Mouse (Mus musculus): Measurements from ENCODE around the gene Ctdnep1. TPM values are rescaled to one million over a fixed set of nuclear protein-coding genes. Genes with fewer than 3 reads are reported as not detected.
A peak's percentile ranks its signal among the peaks of the same experiment; 100 is the strongest.

Gene Ctdnep1
- polyA plus RNA-seq, 1 experiment from 2014 or later = 24.4 TPM

DNA sequence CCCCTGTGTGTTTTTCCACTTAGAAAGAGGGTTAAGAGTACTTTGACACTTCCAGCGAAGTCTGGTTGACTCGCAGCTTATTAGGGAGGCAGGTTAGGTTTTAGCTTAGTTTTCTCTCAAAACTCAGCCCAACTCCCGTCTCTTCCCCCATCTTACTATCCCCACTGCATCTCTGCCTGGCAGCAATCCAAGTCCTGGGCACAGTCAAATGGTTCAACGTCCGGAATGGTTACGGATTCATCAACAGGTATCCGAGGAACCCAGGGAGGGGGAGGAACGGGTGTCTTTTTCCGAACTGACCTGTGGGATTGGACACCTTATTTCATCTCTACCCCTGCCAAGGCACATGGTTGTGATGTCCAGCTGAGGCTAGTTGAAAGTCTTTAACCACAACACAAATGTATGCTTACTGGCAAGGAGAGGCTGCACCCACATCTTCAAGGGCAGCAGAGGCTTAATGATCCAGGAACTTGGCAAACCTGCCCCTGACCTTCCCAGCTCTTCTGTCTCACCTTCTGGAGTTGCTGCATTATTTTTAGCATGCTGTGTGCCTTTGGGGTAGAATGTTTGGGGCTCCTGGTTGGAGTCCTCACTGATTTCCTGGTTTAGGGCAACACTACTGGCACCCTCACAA is 44.1 kb upstream of the Ctdnep1 start:
- 40% methylated on average over 9 of the region's 9 CpGs for WGBS
- DNase-seq (no peak), ATAC-seq (ENCODE audit: low FRiP score, low TSS enrichment) (no peak)
- peaks cover 28% of the 10 kb centered on the region for H3K27me3 ChIP-seq (ENCODE audit: control insufficient read depth, insufficient read depth, low read length)
- no peak overlapping the region for H3K27ac ChIP-seq (replicated peaks; ENCODE audit: low read depth, low read length)
- peak overlapping the region; percentile 100 for H3K4me2 ChIP-seq (ENCODE audit: low read length)
- H3K4me1 ChIP-seq (ENCODE audit: control insufficient read depth, insufficient read depth, low read length) = peaks cover 6% of the 10 kb centered on the region; the same call in 1 of the 2 replicates
- no peaks in the 10 kb centered on the region for H3K9me3 ChIP-seq (ENCODE audit: control insufficient read depth, low read length)
- no peak overlapping the region for H3K9ac ChIP-seq (replicated peaks; ENCODE audit: low read length)
- H3K36me3 ChIP-seq (ENCODE audit: control insufficient read depth, insufficient read depth, low read length) = no peaks in the 10 kb centered on the region
- peak overlapping the region; percentile 59 for H3K4me3 ChIP-seq (replicated peaks; ENCODE audit: low read depth, low read length)

DNA sequence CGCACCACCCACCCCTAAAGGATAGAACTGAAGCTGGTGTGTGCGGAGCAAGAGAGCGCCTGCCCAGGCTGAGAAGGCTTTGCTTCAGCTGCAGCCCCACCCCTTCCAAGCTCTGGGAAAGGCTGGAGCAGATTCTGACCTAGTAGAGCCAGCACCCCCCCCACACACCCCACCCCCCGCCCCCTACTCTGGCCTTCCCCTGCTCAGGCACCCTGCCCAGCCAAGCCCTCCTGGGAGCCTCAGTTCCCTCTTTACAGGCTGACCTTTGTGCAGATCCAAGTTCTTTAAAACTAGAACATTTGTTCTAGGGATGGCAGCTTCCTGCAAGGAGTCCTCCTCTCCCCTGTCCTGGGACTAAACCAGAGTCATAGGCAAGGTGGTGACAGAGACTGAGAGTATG is 43.6 kb upstream of the Ctdnep1 start:
- peaks cover 6% of the 10 kb centered on the region; the same call in 1 of the 2 replicates for H3K4me1 ChIP-seq (ENCODE audit: control insufficient read depth, insufficient read depth, low read length)
- H3K27me3 ChIP-seq (ENCODE audit: control insufficient read depth, insufficient read depth, low read length) = peaks cover 28% of the 10 kb centered on the region
- no peak overlapping the region for H3K4me3 ChIP-seq (replicated peaks; ENCODE audit: low read depth, low read length)
- no peak for ATAC-seq (ENCODE audit: low FRiP score, low TSS enrichment)
- no peak overlapping the region for H3K27ac ChIP-seq (replicated peaks; ENCODE audit: low read depth, low read length)
- WGBS = 40% methylated on average over 4 of the region's 4 CpGs
- H3K9me3 ChIP-seq (ENCODE audit: control insufficient read depth, low read length) = no peaks in the 10 kb centered on the region
- no peaks in the 10 kb centered on the region for H3K36me3 ChIP-seq (ENCODE audit: control insufficient read depth, insufficient read depth, low read length)
- H3K4me2 ChIP-seq (ENCODE audit: low read length) = no peak overlapping the region
- no peak for DNase-seq
- H3K9ac ChIP-seq (replicated peaks; ENCODE audit: low read length) = no peak overlapping the region

DNA sequence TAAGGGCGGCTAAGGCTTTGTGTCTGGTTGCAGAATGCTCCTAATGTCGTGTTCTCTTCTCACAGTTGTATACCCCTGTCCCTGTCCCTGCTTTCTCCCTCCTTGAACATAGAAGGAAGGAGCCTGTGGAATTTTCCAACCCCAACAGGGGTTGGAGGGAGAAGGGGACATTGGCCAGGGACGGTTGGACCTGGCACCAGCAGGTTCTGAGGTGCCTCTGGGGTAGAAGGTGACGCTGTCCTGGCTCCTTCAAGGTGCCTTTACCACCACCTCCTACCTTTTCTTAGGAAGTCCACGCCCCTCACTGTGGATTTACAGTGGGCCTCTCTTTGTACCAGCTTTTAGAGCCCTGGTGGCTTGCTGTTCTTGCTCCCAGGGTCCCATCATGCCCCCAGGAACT is 43.1 kb upstream of the Ctdnep1 start:
- H3K9ac ChIP-seq (replicated peaks; ENCODE audit: low read length) = no peak overlapping the region
- no peak overlapping the region for H3K4me2 ChIP-seq (ENCODE audit: low read length)
- DNase-seq (no peak), ATAC-seq (ENCODE audit: low FRiP score, low TSS enrichment) (no peak)
- no peak overlapping the region for H3K27ac ChIP-seq (replicated peaks; ENCODE audit: low read depth, low read length)
- no peaks in the 10 kb centered on the region for H3K36me3 ChIP-seq (ENCODE audit: control insufficient read depth, insufficient read depth, low read length)
- H3K4me1 ChIP-seq (ENCODE audit: control insufficient read depth, insufficient read depth, low read length) = peaks cover 6% of the 10 kb centered on the region; the same call in 1 of the 2 replicates
- H3K27me3 ChIP-seq (ENCODE audit: control insufficient read depth, insufficient read depth, low read length) = peaks cover 28% of the 10 kb centered on the region
- no peak overlapping the region for H3K4me3 ChIP-seq (replicated peaks; ENCODE audit: low read depth, low read length)
- 69% methylated on average over 5 of the region's 5 CpGs for WGBS
- H3K9me3 ChIP-seq (ENCODE audit: control insufficient read depth, low read length) = no peaks in the 10 kb centered on the region

DNA sequence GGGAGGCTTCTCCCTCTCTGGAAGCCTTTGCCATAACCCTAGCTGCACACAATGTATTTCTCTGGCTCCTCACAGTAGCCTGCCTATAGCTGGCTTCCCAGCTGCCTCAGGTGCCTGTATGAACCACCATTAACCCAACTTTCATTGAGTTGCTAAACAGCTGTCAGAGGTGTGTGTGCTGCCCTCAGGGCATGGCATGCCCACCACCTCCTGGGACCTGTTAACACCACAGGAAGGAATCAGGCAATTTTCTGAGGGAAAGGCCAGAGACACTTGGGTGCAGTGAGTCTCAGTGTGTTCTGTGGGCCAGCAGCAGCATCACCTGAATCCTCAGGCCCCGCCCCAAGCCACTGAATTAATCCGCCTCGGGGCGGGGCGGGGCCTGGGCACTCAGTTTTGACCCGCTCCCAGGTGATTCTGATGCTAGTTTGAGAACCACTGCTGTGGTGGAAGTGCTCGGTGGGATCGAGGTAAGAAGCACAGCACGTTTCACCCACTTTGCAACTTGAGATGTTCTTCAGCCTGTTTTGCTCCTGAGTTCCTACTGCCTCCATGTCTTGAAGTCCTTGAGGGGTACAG is 42.5 kb upstream of the Ctdnep1 start:
- Histone ChIP-seq H3K9ac (replicated peaks; ENCODE audit: low read length) (no peak overlapping the region), H3K9me3 (ENCODE audit: control insufficient read depth, low read length) (no peaks in the 10 kb centered on the region), H3K27ac (replicated peaks; ENCODE audit: low read depth, low read length) (no peak overlapping the region), H3K4me2 (ENCODE audit: low read length) (no peak overlapping the region), H3K36me3 (ENCODE audit: control insufficient read depth, insufficient read depth, low read length) (no peaks in the 10 kb centered on the region), H3K4me1 (ENCODE audit: control insufficient read depth, insufficient read depth, low read length) (peaks cover 6% of the 10 kb centered on the region; the same call in 1 of the 2 replicates), H3K27me3 (ENCODE audit: control insufficient read depth, insufficient read depth, low read length) (peaks cover 28% of the 10 kb centered on the region), H3K4me3 (replicated peaks; ENCODE audit: low read depth, low read length) (no peak overlapping the region)
- ATAC-seq (ENCODE audit: low FRiP score, low TSS enrichment) (no peak), DNase-seq (no peak)
- WGBS = 26% methylated on average over 9 of the region's 9 CpGs

DNA sequence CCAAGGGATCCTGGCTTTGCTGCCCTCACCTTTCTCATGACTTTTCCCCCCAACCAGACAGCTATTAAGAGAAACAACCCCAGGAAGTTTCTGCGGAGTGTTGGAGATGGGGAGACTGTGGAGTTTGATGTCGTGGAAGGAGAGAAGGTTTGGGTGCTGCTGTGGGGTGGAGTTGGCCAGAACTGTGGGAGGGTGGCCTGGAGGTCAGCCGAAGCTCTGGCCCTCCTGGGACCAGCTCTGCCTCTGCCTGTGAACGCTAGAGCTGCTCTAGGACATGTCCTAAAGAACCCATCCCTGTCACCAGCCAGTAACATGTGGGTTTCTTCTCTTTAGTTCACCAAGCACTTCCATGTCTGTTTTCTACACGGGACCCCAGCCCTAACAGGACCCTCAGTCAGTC is 41.8 kb upstream of the Ctdnep1 start:
- Histone ChIP-seq H3K9me3 (ENCODE audit: control insufficient read depth, low read length) (no peaks in the 10 kb centered on the region), H3K4me3 (replicated peaks; ENCODE audit: low read depth, low read length) (no peak overlapping the region), H3K27ac (replicated peaks; ENCODE audit: low read depth, low read length) (no peak overlapping the region), H3K27me3 (ENCODE audit: control insufficient read depth, insufficient read depth, low read length) (peaks cover 28% of the 10 kb centered on the region), H3K9ac (replicated peaks; ENCODE audit: low read length) (no peak overlapping the region), H3K4me2 (ENCODE audit: low read length) (no peak overlapping the region), H3K36me3 (ENCODE audit: control insufficient read depth, insufficient read depth, low read length) (no peaks in the 10 kb centered on the region), H3K4me1 (ENCODE audit: control insufficient read depth, insufficient read depth, low read length) (peaks cover 6% of the 10 kb centered on the region; the same call in 1 of the 2 replicates)
- 75% methylated on average over 5 of the region's 5 CpGs for WGBS
- ATAC-seq (ENCODE audit: low FRiP score, low TSS enrichment) (no peak), DNase-seq (no peak)

DNA sequence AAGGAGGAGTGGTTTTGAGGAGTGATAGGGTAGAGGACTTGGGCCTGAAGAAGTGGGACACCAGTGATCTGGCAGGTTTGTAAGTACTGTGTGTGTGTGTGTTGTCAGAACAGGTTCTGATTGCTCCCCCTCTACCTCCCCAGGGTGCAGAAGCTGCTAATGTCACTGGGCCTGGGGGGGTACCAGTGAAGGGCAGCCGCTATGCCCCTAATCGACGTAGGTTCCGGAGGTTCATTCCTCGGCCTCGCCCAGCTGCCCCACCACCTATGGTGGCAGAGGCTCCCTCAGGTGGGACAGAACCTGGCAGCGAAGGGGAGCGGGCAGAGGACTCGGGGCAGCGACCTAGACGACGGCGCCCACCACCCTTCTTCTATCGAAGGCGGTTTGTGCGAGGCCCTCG is 41.2 kb upstream of the Ctdnep1 start:
- Histone ChIP-seq H3K4me2 (ENCODE audit: low read length) (no peak overlapping the region), H3K36me3 (ENCODE audit: control insufficient read depth, insufficient read depth, low read length) (no peaks in the 10 kb centered on the region), H3K27me3 (ENCODE audit: control insufficient read depth, insufficient read depth, low read length) (peaks cover 28% of the 10 kb centered on the region), H3K27ac (replicated peaks; ENCODE audit: low read depth, low read length) (no peak overlapping the region), H3K9ac (replicated peaks; ENCODE audit: low read length) (no peak overlapping the region), H3K4me1 (ENCODE audit: control insufficient read depth, insufficient read depth, low read length) (peaks cover 6% of the 10 kb centered on the region; the same call in 1 of the 2 replicates), H3K4me3 (replicated peaks; ENCODE audit: low read depth, low read length) (no peak overlapping the region), H3K9me3 (ENCODE audit: control insufficient read depth, low read length) (no peaks in the 10 kb centered on the region)
- no peak for DNase-seq
- no peak for ATAC-seq (ENCODE audit: low FRiP score, low TSS enrichment)
- WGBS = 93% methylated on average over 17 of the region's 17 CpGs

DNA sequence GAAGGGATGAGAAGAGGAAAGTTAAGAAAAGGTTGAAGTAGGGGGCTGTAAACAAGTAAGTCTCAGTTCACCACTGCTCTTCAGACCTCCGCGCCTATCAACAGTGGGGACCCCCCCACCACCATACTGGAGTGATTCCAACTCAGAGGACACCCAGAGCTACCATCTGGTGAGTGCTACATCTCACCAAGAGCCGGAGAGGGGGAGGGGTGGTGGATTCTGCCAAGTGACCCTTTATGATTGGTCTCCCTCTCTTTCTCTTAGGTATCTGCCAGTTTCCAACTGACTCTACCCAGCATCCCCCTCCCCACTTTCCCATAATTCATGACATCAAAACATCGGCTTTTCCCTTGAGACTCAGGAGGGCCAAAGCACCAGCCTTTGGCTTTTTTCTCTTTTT is 40.0 kb upstream of the Ctdnep1 start:
- no peak for ATAC-seq (ENCODE audit: low FRiP score, low TSS enrichment)
- Histone ChIP-seq H3K4me3 (replicated peaks; ENCODE audit: low read depth, low read length) (no peak overlapping the region), H3K4me1 (ENCODE audit: control insufficient read depth, insufficient read depth, low read length) (peaks cover 6% of the 10 kb centered on the region; the same call in 1 of the 2 replicates), H3K36me3 (ENCODE audit: control insufficient read depth, insufficient read depth, low read length) (0 out of 2 replicates have a peak, but pooled peaks cover 2% of the 10 kb centered on the region), H3K4me2 (ENCODE audit: low read length) (no peak overlapping the region), H3K27ac (replicated peaks; ENCODE audit: low read depth, low read length) (no peak overlapping the region), H3K9me3 (ENCODE audit: control insufficient read depth, low read length) (no peaks in the 10 kb centered on the region), H3K27me3 (ENCODE audit: control insufficient read depth, insufficient read depth, low read length) (peaks cover 20% of the 10 kb centered on the region), H3K9ac (replicated peaks; ENCODE audit: low read length) (no peak overlapping the region)
- 83% methylated on average over 4 of the region's 4 CpGs for WGBS
- no peak for DNase-seq

DNA sequence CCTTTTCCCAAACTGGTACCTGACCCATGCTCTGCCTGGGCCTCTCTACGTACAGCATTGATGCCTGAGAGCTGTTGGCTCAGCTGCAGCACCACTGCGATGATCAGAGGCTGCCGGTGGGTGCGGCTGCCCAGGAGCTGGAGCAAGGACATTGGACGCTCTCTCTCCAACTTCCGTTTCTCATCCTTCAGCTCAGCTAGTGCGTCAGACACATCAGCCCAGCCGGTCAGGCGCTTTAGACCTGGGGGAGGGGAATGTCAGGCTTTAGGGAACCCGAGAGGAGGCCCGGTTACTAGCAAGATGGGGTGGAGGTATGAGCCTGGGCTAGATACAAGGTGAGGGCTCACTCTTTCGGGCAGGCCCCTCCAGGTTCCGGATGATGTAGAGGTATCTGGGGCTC is 35.7 kb upstream of the Ctdnep1 start:
- Histone ChIP-seq H3K4me1 (ENCODE audit: control insufficient read depth, insufficient read depth, low read length) (peaks cover 9% of the 10 kb centered on the region), H3K9ac (replicated peaks; ENCODE audit: low read length) (no peak overlapping the region), H3K9me3 (ENCODE audit: control insufficient read depth, low read length) (no peaks in the 10 kb centered on the region), H3K27ac (replicated peaks; ENCODE audit: low read depth, low read length) (no peak overlapping the region), H3K4me3 (replicated peaks; ENCODE audit: low read depth, low read length) (no peak overlapping the region), H3K27me3 (ENCODE audit: control insufficient read depth, insufficient read depth, low read length) (peaks cover 5% of the 10 kb centered on the region; the same call in 1 of the 2 replicates), H3K4me2 (ENCODE audit: low read length) (no peak overlapping the region), H3K36me3 (ENCODE audit: control insufficient read depth, insufficient read depth, low read length) (0 out of 2 replicates have a peak, but pooled peaks cover 2% of the 10 kb centered on the region)
- 80% methylated on average over 13 of the region's 13 CpGs for WGBS
- no peak for DNase-seq
- ATAC-seq (ENCODE audit: low FRiP score, low TSS enrichment) = no peak

All from midbrain, embryonic 14.5 days (tissue).